19 mouse cellular contexts compared by ENCODE assay signal in genomic region chr5:7954838-7955237, GRCm38 (mm10). TPM values are rescaled to one million over a fixed set of nuclear protein-coding genes. Genes with fewer than 3 reads are reported as not detected.
"Had no signal": no experiment of that assay in that cellular context is flagged by ENCODE, and none has a peak within 500 bp of the region (broad histone marks: within the 10 kb centered on the region; RNA-seq: fewer than 3 reads in every experiment).

No protein-coding gene starts in this region.

- H3K4me2 ChIP-seq: lung, embryonic 14.5 days; midbrain, embryonic 12.5 days; neural tube, embryonic 13.5 days; neural tube, embryonic 15.5 days had no signal

- ATAC-seq: midbrain, embryonic 16.5 days had no signal

- H3K27ac ChIP-seq: midbrain, embryonic 10.5 days; midbrain, embryonic 12.5 days; neural tube, embryonic 13.5 days; neural tube, embryonic 15.5 days had no signal

- H3K4me3 ChIP-seq: midbrain, embryonic 10.5 days; midbrain, embryonic 12.5 days; myocyte; neural tube, embryonic 13.5 days; neural tube, embryonic 15.5 days had no signal

- H3K9ac ChIP-seq: lung, embryonic 14.5 days; midbrain, embryonic 12.5 days; neural tube, embryonic 13.5 days; neural tube, embryonic 15.5 days had no signal

- H3K36me3 ChIP-seq: midbrain, embryonic 10.5 days; midbrain, embryonic 12.5 days; neural tube, embryonic 13.5 days; neural tube, embryonic 15.5 days had no signal

- H3K4me1 ChIP-seq: midbrain, embryonic 10.5 days; midbrain, embryonic 12.5 days; neural tube, embryonic 13.5 days had no signal

- DNase-seq: lung, adult 18-20 months; lung, embryonic 14.5 days; lung, postnatal 10 days; lung, postnatal 4 days; midbrain, embryonic 14.5 days; retina, postnatal 1 day; right cerebral cortex, adult 18-20 months; right cerebral cortex, postnatal 25 days; right cerebral cortex, postnatal 4 days; spleen, adult 18-20 months; thymus, adult 18-20 months; thymus, postnatal 14 days; thymus, postnatal 4 days had no signal

- H3K27me3 ChIP-seq: midbrain, embryonic 12.5 days; neural tube, embryonic 13.5 days; neural tube, embryonic 15.5 days had no signal

- H3K9me3 ChIP-seq: midbrain, embryonic 10.5 days; midbrain, embryonic 12.5 days; neural tube, embryonic 13.5 days; neural tube, embryonic 15.5 days had no signal

RNA-seq across cellular contexts. Expression of gene Steap4, which starts 5.4 kb away (rescaled TPM):
- polyA plus RNA-seq: midbrain, embryonic 14.5 days; myocyte had no signal
